Mouse (Mus musculus) MEL (cell line): ENCODE results near the gene Hpse2.

Experiments
- CTCF ChIP-seq, 3 experiments: IDR thresholded peaks in 2 of 3; conservative IDR thresholded peaks in 1 of 3; 2 replicates each; pipeline ENCODE4 v1.5.1; 2011 to 2012; ENCODE audit warnings: low read length in 3 of 3, low read depth in 2 of 3, mild to moderate bottlenecking in 2 of 3, improper control_type of control experiment in 1 of 3, inconsistent platforms in 1 of 3, mixed read lengths in 1 of 3, moderate library complexity in 1 of 3; ENCODE audit not compliant: control insufficient read depth in 1 of 3, insufficient read depth in 1 of 3, poor library complexity in 1 of 3, severe bottlenecking in 1 of 3
- TAL1 ChIP-seq: IDR thresholded peaks from 2 replicates; pipeline ENCODE4 v1.6.1; 2012; ENCODE audit warnings: mild to moderate bottlenecking, inconsistent platforms, low read length, moderate library complexity, mixed read lengths
- USF1 ChIP-seq: IDR thresholded peaks from 2 replicates; pipeline ENCODE4 v1.6.1; 2014; ENCODE audit warnings: low read depth, mild to moderate bottlenecking, inconsistent platforms, low read length, improper control_type of control experiment, moderate library complexity
- ZMIZ1 ChIP-seq: IDR thresholded peaks from 2 replicates; pipeline ENCODE4 v1.6.1; 2012; ENCODE audit warnings: low read depth, mild to moderate bottlenecking, inconsistent platforms, low read length, improper control_type of control experiment, moderate library complexity

DNA sequence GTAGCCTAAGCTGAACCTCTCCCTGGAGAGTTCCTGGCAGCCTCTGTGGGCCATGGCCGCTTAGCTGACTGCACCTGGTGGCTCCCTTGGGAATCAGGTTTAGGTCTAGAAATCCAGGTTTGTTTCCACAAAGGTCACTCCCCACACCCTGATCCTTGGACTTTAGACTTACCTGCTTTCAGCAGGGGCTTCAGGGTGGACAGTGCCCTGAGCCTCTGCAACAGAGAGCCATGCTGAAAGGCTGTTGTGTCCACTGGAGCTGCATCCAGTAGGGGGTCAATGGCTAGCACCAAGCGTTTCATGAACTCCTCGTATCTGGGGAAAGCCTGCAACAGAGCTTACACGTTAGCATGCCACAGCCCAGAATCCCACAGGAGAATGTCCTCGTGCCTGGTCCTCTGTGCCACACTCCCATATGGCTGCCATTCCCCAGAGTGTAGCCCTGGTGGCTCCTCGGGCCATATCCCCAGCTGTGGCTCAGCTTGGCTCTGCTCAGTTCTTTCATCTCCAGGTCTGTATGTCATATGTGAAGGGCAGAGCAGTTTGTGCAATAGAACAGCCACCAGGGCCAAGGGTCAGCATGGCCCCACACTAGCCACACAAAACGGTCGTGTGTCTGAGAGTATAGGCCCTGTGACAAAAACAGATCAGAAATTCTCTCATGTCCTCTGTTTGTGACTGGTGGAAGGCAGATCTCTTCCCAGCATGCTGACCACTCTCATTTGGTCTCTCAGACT lies 647.8 kb downstream of the Hpse2 start:
- TF ChIP-seq CTCF (IDR thresholded peaks at IDR 0.05 in 2 of 3, conservative IDR thresholded peaks at IDR 0.05 in 1 of 3; ENCODE audit: control insufficient read depth in 1 of 3, insufficient read depth in 1 of 3, low read depth in 2 of 3, low read length in 3 of 3, poor library complexity in 1 of 3, severe bottlenecking in 1 of 3): no peak
- TF ChIP-seq USF1: no peak
- TF ChIP-seq ZMIZ1: peak; percentile 58; the same call in 1 of the 2 replicates
- TF ChIP-seq TAL1: no peak
